Mouse (Mus musculus) thymus, postnatal 4 days (tissue): ENCODE measurements around the gene Rhoh.

Experiments used
- DNase-seq: peaks from one replicate; pipeline ENCODE4 v3.0.0; 2021

Rhoh gene

DNA sequence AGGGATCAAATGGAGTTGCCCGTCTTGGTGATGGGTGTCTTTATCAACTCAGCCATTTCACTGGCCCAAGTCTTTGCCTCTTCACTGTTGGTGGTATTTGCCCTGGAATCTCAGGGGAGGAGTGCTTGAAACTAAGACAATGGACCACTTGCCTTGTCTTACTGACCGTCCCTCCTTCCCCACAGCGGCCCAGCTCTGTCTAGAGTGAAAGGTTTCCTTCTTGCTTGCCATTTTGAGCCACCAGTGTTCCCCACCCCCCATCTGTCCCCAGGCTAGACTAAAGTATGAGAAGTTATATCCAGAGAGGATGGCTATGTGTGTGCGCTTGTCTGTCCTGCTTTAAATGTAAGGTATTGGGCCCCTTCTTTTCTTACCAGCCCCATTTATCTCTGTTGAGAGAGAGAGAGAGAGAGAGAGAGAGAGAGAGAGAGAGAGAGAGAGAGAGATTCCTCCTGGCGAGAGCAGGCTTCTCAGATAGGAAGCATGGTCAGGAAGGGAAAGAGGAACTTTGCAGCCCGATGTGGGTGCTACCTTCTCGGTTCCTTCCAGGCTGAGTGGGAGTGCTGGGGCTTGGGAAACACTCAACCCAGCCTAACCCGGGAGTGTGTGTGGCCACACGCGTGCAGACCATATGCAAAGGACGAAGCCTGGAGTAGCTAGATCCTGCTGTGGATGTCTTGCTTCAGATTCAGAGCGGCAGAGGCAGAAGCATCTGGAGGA lies 572 bp upstream of the Rhoh start:
- peak; percentile 62 for DNase-seq

DNA sequence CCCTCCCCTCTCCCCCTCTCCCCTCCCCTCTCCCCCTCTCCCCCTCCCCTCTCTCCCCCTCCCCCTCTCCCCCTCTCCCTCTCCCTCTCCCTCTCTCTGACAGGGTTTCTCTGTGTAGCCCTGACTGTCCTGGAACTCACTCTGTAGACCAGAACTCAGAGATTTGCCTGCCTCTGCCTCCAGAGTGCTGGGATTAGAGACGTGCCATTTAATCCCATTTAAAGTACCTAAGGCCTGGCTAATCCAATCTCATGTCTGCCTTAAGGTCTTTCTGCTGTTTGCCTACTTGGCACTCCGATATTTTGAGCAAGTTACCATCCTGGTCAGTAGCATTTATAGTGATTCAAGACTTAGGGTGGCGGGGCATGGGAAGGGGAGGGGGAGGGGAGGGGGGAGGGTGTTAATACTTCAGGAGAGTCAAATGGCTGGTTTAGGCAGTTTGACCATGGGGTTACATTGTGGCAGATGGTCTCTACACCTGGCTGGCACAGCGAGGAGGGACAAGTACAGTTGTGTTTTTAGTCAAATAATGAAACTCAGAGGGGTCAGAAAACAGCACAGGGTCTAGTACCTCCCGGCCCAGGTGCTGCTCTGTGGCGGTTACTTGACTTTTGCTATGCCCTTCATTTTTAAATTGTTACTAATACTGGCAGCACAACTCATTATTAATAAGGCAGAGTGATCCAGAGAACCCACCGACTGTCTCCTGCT lies 1.4 kb downstream of the Rhoh start:
- peak; percentile 42 for DNase-seq

DNA sequence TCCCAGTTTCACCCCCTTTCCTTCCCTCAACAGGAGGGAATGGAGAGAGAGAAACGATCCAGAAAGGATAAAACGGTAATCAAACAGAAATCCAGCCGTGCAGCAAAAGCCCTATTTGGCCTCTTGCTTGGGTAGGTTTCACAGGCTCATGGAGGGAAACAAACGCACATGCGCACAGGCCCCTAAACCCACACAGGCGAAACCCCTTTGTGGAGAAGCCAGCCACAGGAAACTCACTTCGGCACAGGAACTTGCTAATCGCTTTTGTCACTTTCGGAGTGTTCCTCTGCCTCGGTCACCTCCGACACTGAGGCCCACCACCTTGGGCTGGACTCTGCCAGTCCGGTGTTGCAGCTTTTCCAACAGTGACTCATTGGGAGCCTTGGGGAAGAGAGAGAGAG lies 2.3 kb downstream of the Rhoh start:
- peak; percentile 90 for DNase-seq

DNA sequence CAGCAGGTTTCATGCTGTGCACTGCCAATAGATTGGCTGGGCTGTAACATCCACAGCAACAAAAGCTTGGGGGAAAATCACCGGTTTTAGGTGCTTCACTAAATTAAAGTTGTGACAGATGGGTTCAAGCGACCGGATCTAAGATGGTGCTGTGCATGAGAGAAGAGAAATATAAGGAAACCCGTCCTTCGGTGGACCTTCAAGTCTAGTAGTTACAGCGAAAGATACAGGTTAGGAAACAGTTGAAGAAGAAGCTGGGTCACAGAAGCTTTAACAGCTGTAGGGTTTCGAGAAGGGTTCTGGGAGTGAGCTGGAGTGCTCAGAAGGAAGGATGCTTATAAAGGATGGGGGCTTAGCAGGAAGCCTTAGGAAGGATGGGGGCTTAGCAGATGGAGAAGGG lies 3.5 kb downstream of the Rhoh start:
- DNase-seq = no peak

DNA sequence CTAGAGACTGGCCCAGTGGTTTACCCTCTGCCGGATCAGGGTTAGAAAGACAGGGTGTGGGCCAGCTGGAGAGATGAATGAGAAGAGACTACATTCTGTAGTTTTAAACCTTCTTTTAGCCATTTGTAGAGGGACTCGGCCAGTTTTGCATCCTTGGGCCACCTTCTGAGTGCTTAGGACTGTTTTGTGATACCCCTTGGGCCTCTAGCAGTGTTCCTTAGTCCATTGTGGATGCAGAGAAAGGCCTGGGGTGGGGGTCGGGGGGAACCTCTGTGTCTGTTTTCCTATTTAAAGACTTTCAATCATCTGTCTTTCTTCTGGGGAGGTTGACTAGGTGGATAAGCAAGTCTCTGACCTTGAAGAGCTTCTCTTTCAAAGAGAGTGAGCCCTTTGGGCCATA lies 3.9 kb downstream of the Rhoh start:
- no peak for DNase-seq

DNA sequence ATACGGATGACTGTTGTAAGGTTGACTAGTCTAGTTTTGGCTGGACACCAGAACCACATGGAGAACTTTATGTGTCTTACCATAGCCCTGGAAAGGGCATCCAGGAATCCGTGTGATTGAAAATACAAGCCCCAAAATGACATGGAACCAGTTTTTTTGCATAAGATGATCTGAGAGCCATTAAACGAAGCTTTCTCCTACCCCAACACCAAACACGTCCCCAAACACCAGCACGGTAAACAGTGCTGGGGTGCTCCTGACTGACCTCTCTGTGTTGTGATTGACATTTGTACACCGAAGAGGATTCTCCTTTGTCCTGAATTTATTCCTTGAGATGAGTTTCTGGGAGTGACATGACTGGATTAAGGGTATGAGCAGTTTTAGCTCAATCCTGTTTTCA lies 5.6 kb downstream of the Rhoh start:
- no peak for DNase-seq

DNA sequence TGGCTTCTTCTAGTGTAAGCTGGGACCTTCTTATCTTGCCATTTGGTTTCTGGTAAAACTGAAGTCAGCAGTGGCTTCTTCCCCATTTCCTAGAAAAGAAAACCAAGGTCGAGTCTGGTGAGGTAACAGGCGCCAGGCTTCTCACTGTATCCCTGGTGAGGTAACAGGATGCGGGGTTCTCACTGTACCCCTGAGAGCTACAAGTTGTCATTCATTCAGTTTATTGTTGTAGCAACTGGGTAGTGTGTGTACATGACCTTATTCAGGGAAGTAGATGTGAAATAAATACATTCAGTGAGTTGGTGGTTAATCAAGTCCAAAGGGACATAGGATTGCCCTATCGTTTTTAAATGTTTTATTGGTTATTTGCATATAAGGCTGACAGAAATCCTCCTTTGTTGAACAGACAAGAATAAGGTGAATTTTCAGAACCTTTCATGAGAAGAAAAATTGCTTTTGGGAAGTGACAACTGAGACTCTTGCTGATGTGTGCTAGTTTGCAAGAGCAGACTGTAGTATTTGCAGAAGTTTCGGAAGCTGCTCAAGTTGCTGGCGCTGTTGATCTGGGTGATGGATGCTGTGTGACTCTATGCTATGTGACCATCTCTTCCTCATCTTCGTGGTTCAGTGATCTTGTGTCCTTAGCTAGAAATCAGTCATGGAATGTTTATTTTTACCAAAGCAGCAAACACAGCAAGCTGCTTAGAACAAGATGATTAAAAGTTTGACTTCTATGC lies 6.5 kb downstream of the Rhoh start:
- DNase-seq = no peak

DNA sequence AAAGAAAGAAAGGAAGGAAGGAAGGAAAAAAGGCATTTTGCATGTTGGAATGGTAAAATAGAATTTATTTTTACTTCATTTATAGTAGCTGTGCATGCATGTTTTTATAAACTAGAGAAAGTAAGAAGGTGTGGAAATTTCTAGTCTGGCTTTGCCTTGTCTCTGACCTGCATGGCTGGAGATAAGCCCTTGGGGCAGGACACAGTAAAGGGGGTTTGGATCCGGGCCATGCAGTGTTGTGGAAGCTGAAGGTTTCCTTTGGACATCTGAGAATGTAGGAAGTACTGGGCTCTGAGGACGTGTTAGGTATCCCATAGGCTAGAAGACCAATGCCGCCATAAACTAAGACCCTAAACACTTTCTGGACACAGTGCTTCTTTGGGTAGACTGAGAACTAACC lies 7.4 kb downstream of the Rhoh start:
- DNase-seq = no peak

DNA sequence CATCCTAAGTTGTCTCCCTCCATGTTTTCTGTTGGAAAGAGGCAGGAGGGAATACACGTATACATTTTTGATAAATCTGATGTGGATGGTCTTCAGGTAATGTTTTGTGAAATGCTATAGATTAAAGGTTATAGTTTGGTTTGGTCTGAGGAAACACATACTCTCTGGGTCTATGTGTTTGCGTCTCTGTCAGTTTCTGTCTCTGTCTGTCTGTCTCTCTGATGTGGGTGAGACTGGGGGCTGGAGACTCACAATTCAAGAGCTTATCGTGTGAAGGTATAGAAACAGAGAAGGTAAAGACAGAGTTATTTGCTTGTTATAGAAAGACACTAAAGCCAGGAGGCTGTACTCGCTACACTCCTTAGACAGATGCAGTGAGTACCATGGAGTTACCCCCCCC lies 8.6 kb downstream of the Rhoh start:
- no peak for DNase-seq

DNA sequence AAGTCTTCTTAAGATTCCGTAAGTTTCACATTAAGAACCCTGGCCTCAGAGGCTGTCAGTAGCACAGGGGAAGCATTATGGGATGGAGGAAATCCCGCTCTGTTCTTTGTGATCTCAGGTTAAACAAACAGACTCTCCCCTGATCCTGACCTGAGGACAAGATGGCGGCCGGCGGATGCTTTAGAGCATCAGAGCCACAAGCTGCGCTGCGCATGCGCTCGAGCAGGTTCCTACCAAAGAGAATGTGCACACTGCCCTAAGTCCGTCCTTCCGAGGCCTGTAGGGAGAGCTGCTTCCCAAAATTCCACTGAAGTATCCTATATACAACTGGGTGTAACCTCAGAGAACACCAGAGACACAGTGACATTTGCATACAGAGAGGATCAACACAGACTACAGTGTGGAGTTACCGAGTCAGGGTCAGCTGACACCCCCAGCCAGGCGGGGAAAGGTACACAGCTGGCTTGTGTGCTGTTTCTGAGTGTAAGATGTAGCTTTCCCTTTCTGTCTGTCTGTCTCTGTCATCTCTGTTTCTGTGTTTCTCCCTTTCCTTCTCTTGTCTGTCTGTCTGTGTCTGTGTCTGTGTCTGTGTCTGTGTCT lies 10.4 kb downstream of the Rhoh start:
- DNase-seq = no peak

DNA sequence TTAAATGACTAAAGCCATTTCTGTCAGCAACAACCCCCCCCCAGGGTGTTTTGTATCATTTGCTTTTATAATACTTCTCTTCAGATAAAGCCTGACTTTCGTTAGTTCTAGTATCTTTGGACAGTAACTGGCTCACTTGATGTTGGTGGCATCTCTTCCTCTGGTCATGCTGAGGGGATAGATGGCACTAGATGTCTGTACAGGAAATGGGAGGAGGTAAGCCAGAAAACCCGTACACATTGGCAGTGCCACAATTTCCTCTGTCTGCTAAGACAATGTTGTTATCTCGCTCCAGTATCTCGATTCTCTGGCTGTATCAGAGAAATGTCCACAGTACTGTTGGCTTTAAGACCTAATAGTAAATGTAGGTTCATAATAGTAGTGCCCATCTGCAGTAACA lies 12.2 kb downstream of the Rhoh start:
- no peak for DNase-seq

DNA sequence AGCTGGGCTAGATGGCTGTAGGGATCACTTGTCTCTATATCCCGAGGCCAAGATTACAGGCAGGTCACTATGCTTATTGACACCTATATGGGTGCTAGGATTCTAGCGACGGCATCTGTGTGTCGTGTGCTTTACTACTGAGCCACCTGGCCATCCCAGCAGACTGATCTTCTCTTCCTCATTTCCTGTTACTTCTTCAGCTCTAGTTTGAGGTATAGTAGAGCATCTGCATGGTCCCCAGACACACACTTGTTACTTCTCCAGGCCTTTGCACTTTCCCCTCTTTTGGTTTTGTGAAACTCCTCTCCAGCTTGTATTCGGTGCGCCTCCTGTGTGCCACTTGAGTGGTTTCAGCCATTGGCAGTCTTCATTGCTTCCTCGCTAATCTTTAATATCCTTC lies 14.3 kb downstream of the Rhoh start:
- no peak for DNase-seq

DNA sequence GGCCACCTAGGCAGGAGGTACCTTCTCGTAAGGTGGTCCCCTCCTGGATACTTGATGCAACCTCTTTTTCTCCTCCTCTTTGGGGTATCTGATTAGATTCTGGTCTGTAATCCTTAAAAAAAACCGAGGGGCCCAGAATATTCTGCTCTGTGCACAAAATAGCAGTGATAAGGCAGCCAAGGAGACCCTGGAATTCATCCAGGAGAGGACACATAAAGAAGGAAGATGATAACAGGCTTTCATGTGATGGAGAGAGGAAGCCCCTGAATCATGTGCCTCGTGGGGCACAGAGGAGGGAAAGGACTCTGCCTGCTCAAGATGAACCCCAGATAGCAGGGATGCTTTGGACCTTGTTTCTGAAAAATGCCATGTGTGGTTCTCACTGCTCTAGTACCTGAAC lies 17.4 kb downstream of the Rhoh start:
- no peak for DNase-seq

DNA sequence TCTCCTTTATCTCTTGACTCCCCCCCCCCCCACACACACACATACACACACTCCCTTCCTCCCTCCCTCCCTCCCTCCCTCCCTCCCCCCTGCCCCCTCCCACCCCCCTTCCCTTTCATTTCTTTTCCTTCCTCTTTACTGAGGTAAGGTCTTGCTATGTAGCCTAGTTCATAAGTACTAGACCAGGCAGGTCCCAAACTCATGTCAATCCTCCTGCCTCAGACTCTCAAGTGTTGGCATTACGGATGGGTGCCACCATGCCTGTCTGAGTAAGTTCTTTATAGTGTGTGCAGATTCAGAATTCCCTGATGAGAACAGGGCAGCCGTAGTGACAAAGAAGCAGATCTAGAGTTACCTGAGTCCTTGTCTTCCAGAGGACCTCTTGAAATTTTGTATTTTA lies 20.2 kb downstream of the Rhoh start:
- no peak for DNase-seq

DNA sequence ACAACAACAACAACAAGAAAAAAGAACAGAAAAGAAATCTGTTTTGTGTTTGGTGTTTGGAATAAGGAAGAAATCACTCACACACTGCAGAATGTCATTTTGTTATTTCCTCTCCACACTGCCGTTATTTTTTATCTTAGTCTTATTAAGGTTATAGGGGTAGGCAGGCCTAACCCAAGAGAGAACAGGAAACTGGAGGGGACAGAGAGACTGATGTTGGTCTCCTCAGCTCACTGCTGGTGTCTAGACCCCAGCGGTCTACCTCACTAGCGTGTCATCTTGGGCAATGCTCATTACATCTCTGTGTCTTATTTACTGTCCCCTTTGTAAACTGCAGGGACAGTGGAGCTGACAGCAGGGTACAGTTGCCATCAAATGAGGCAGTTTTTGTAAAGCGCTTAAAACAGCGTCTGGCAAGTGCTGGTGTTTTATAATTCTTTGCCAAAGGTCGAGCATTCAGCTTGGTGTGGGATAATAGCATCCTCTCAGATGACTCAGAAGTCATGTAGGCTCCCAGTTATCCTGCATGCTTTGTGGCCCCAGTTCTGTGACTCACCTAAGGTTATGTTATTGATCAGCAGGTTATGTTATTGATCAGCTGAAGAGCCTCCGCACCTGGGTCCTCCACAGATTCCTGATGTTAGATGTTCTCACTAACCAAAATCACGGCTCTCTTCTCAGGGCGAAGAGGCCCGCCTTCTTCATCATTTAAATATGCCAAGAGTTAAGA lies 21.6 kb downstream of the Rhoh start:
- DNase-seq = no peak

DNA sequence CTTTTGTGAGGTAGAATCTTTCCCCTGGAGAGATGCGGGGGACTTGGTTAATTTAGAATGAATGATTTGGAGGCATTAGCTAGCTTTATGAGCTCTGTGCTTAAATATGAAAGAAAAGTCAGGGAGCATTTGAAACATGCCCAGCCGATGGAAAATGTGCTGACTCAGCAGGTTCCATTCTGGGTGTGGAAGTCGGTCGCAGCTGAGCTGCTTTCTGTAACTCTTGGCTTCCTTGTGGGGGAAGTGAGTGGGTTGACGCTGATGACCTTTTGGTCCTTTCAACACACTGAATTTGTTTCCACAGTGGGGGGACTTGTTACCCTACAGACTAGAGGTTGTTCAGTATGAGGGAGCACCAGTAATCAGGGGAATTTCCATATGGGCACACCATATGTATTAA lies 22.3 kb downstream of the Rhoh start:
- no peak for DNase-seq

DNA sequence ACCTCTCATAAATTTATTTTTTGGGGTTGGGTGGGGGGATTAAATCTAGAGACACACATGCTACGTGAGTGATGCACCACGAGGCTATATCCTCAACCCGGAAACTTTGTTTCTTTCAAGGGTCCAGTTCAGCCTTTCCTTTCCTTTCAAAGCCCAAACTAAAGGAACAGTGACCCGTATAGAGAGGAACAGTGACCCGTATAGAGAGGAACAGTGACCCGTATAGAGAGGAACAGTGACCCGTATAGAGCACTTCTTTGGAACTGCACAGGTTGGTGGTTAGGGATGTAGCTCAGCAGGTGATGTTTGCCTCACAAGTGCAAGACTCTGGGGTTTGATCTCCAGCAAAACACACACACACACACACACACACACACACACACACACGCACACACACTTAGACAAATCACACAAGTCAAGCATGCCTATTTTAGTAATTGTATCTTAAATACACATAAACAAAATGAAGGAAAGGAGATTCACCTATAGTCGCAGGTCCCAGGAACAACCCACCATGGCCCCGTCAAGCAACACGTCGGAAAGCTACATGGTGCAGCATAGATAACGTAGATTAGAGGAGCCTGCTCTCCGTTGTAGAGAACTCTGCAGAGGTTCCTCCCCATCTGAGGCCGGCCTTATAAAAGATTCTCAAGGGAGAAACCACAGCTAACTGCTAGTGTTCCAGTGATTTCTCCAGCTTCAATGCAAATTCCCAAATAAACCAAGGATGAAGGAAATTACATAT lies 24.9 kb downstream of the Rhoh start:
- peak; percentile 11 for DNase-seq

DNA sequence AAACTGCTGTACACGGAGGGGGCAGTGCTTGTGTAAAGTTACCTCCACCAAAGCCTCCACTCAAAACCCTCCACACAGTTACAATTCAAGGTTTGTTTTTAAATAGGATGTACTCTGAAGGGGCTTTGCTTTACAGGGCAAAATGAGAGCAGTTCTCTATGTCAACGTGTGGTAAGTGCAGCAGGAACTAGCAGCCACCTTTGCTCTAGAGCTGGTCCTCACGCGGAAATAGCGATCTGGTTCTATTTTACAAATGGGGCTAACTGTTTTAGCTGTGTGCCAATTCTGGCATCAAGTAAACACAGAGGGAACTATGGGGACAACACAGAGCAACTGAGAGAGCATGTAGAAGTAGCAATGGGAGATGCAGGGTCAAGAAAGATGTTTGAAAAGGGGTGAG lies 27.1 kb downstream of the Rhoh start:
- DNase-seq = no peak

DNA sequence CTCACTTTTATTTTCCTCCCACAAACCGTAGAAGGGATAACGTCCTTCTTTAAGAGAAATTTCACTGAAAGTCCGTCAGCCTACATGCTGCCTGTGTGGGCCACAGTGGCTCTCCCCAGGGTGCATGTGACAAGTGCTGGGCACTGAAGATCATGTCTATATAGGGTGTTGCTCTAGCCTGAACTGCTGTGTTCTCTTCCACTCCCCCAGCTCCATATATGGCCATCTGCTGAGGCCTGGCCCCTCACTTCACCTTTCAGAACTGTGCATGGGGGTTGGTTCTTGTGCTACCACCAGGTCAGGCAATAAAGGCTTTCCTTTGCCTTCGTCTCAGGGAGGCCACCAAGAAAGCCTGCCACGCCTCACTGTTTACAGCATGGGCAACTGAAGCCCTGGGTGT lies 28.0 kb downstream of the Rhoh start:
- no peak for DNase-seq

DNA sequence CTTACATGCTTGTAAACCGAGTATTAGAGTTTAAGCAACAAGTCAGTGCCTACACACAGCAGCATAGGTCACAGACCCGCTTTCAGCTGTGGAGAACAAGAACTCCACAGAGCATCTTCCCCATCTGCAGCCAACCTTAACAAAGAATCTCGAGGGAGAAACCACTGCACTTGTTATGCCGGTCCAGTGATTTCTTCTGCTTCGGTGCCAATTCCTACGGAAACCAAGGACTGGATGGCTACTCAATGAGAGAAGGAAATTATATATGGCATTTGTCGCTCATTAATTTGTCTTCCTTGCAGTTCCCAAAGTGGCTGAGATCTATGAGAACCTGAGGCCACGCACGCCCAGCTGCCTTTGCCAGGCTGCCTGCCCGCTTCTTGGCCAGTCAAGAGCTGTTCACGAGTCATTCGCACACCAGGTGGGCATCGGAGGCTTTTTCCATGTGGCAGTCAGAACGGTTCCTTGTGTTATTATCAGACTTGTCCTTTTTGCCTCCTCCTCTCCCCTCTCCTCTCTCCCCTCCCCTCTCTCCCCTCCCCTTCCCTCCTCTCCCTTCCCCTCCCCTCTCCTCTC lies 30.3 kb downstream of the Rhoh start:
- DNase-seq = no peak

DNA sequence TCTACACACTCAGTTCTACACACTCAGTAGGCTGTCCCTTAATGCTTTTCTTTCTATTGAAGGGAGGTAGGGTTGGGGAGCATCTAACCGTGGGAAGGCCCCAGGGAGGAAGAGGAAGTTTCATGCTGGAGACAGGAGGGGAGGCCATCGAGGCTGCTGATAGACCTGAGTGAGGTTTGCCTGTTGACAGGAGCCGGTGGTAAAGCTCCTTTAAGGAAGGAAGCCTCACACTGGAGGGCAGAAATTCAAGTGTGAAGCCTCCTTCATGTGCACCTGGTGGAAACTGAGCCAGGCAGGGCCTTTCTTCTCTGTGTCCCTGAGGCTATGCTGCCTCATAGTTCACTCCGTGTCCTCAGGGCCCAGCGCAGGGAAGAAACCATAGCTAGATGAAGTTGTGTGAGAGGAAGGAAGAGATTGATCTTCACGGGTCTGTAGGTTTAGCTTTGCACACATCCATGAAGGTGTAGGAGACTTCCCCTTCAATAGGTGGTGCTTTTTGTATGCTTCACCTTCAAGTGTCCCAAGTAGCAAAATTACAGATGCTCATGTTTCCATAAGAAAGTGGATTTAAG lies 34.2 kb downstream of the Rhoh start:
- peak; percentile 53 for DNase-seq

DNA sequence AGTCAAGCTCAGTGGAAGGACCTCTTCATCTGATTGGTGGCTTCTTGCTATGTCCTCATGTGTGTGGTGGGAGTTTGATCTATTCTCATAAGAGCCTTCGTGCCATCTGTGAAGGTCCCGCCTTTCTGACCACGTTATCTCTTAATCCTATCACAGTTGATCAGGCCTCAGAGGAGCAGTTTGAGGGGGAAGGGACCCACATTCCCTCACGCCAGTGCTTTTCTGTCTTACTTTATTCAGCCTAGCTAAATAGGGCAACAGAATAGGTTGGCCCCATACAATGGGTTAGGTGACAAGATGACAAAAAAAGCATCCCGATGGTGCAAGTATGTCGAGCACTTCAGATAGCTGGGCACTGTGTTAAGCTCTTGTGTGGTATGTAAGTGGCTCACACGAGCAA lies 34.8 kb downstream of the Rhoh start:
- DNase-seq = no peak
